Mouse (Mus musculus) embryonic facial prominence, embryonic 14.5 days (tissue): Measurements from ENCODE around the gene Utrn. TPM values are rescaled to one million over a fixed set of nuclear protein-coding genes. Genes with fewer than 3 reads are reported as not detected.

Experiments used
- ATAC-seq: fragments of 200-750 bp; cut with Nextera tagmentation; 2 replicates; pipeline ENCODE4 v1.8.0; 2017; ENCODE audit warnings: low read depth, moderate number of reproducible peaks, moderate TSS enrichment
- DNase-seq: peaks from one replicate; pipeline ENCODE4 v3.0.0-alpha.2; 2015; ENCODE audit warnings: low spot score
- H3K27ac ChIP-seq: fragments of 300-500 bp; sonication (generic); replicated peaks from 2 replicates; pipeline ENCODE4 v1.5.1; 2014; ENCODE audit warnings: low read depth, mild to moderate bottlenecking, low read length, moderate library complexity
- H3K27me3 ChIP-seq: fragments of 300-500 bp; sonication (generic); replicated peaks from 2 replicates; pipeline ENCODE4 v1.6.1; 2014; ENCODE audit warnings: low read length; ENCODE audit not compliant: control insufficient read depth, insufficient read depth
- H3K36me3 ChIP-seq: fragments of 300-500 bp; sonication (generic); 2 replicates; pipeline ENCODE4 v1.6.1; 2014; ENCODE audit warnings: low read length, mixed read lengths; ENCODE audit not compliant: control insufficient read depth, insufficient read depth
- H3K4me1 ChIP-seq: fragments of 300-500 bp; sonication (generic); 2 replicates; pipeline ENCODE4 v1.6.1; 2014; ENCODE audit warnings: antibody characterized with exemption, low read length; ENCODE audit not compliant: control insufficient read depth, insufficient read depth
- H3K4me2 ChIP-seq: fragments of 300-500 bp; sonication (generic); 2 replicates; pipeline ENCODE4 v1.6.1; 2014; ENCODE audit warnings: low read depth, mild to moderate bottlenecking, low read length, moderate library complexity, mixed read lengths
- H3K4me3 ChIP-seq: fragments of 300-500 bp; sonication (generic); 2 replicates; pipeline ENCODE4 v1.5.1; 2014; ENCODE audit warnings: low read depth, mild to moderate bottlenecking, low read length
- H3K9ac ChIP-seq: fragments of 300-500 bp; sonication (generic); 2 replicates; pipeline ENCODE4 v1.6.1; 2014; ENCODE audit warnings: low read depth, mild to moderate bottlenecking, low read length, moderate library complexity, mixed read lengths
- H3K9me3 ChIP-seq: fragments of 300-500 bp; sonication (generic); 2 replicates; pipeline ENCODE4 v1.6.1; 2016; ENCODE audit warnings: low read length; ENCODE audit not compliant: control insufficient read depth
- WGBS: fragments of 180-500 bp; shearing (Covaris S2); extraction: QIAGEN DNeasy Blood & Tissue Kit; methylation state at CpG from one replicate; pipeline ENCODE4 v1.1.7; 2014; 5-methylcytosine and 5-hydroxymethylcytosine counted together
- polyA plus RNA-seq: library from polyadenylated mRNA; unstranded; fragments of >200 nt; fragmentation: Nextera tagmentation; extraction: Ambion mirVana; gene quantifications from 2 replicates; pipeline ENCODE4 v1.2.1, GENCODE M21; 2014

Utrn gene
- polyA plus RNA-seq, 1 experiment from 2014 or later = 73.3 TPM

- Histone ChIP-seq H3K4me3 (no peak overlapping the region), H3K4me2 (no peak overlapping the region), H3K9ac (no peak overlapping the region), H3K27ac (no peak overlapping the region), H3K27me3 (no peaks in the 10 kb centered on the region), H3K4me1 (peaks cover 6% of the 10 kb centered on the region), H3K36me3 (no peaks in the 10 kb centered on the region), H3K9me3 (peaks cover 2% of the 10 kb centered on the region; the same call in 1 of the 2 replicates)
- no peak for ATAC-seq
- WGBS = 35% methylated on average over 6 of the region's 6 CpGs
- no peak for DNase-seq
Observed at GRCm38 (mm10) chr10:12792049-12792448, 77.1 kb downstream of the Utrn start.

- 47% methylated on average over 3 of the region's 3 CpGs for WGBS
- H3K27me3 ChIP-seq = no peaks in the 10 kb centered on the region
- no peak for DNase-seq
- H3K27ac ChIP-seq = no peak overlapping the region
- H3K36me3 ChIP-seq = no peaks in the 10 kb centered on the region
- ATAC-seq = no peak
- peaks cover 2% of the 10 kb centered on the region; the same call in 1 of the 2 replicates for H3K9me3 ChIP-seq
- H3K4me2 ChIP-seq = no peak overlapping the region
- no peaks in the 10 kb centered on the region for H3K4me1 ChIP-seq
- H3K9ac ChIP-seq = no peak overlapping the region
- no peak overlapping the region for H3K4me3 ChIP-seq
Observed at GRCm38 (mm10) chr10:12790881-12791280, 78.3 kb downstream of the Utrn start.

- no peaks in the 10 kb centered on the region for H3K27me3 ChIP-seq
- DNase-seq = no peak
- H3K27ac ChIP-seq = no peak overlapping the region
- 92% methylated on average over 1 of the region's 1 CpGs for WGBS
- no peaks in the 10 kb centered on the region for H3K4me1 ChIP-seq
- no peaks in the 10 kb centered on the region for H3K36me3 ChIP-seq
- H3K9me3 ChIP-seq = peaks cover 2% of the 10 kb centered on the region; the same call in 1 of the 2 replicates
- no peak overlapping the region for H3K4me3 ChIP-seq
- H3K4me2 ChIP-seq = no peak overlapping the region
- ATAC-seq = no peak
- H3K9ac ChIP-seq = no peak overlapping the region
Observed at GRCm38 (mm10) chr10:12788529-12788928, 80.6 kb downstream of the Utrn start.

DNA sequence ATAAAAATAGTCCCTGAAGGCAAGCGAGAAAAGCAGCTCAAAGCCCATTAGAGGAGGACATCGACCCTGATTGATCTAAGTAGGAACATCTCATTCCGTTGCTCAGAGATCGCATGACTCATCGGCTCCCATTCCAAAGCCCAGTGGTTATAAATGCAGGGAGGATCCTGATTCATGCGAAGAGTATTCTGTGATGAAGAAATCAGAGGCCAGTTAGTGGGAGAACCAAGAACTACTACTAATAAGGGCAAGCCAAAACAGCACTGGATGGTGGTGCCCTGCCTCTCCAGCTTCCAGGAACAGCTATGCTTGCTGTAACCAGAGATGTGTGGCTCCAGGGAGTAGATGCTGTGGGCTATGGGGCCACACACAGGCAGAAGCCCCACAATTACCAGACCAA is 81.2 kb downstream of the Utrn start:
- Histone ChIP-seq H3K27me3 (no peaks in the 10 kb centered on the region), H3K4me2 (no peak overlapping the region), H3K27ac (no peak overlapping the region), H3K9me3 (no peaks in the 10 kb centered on the region), H3K4me3 (no peak overlapping the region), H3K36me3 (no peaks in the 10 kb centered on the region), H3K4me1 (no peaks in the 10 kb centered on the region), H3K9ac (no peak overlapping the region)
- DNase-seq (peak; percentile 34), ATAC-seq (no peak; the same call in 1 of the 2 replicates)
- WGBS = 68% methylated on average over 6 of the region's 6 CpGs

- Histone ChIP-seq H3K27ac (no peak overlapping the region), H3K27me3 (no peaks in the 10 kb centered on the region), H3K4me2 (no peak overlapping the region), H3K36me3 (no peaks in the 10 kb centered on the region), H3K9me3 (no peaks in the 10 kb centered on the region), H3K4me3 (no peak overlapping the region), H3K4me1 (no peaks in the 10 kb centered on the region), H3K9ac (no peak overlapping the region)
- ATAC-seq = no peak
- 89% methylated on average over 5 of the region's 5 CpGs for WGBS
- DNase-seq = no peak
Observed at GRCm38 (mm10) chr10:12785299-12785698, 83.9 kb downstream of the Utrn start.

DNA sequence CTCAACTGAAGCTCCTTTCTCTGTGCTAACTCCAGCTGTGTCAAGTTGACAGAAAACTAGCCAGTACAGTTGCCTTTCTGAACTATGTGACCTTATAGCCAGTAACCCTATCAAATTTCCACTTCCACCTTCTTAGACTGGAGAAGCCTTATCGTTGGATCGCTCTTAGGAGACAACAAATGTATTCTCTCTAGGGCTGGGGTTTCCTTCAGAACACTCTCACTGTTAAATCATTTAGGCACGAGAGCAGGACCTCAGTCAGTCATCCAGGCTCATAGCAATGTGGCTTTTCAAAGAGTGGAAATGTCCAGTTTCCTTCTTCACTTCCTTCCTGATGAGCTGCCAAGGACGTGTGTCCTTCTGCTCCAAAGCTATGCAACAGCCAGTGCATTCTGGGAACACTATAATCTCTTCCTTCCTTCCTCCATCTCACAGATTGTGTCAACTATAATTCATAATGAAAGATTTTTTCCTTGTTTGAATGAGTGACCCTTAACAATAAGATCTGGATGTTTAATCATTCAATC is 87.7 kb downstream of the Utrn start:
- Histone ChIP-seq H3K4me1 (no peaks in the 10 kb centered on the region), H3K9me3 (no peaks in the 10 kb centered on the region), H3K4me3 (no peak overlapping the region), H3K4me2 (no peak overlapping the region), H3K27me3 (no peaks in the 10 kb centered on the region), H3K27ac (no peak overlapping the region), H3K36me3 (no peaks in the 10 kb centered on the region), H3K9ac (no peak overlapping the region)
- ATAC-seq (no peak), DNase-seq (no peak)
- 61% methylated on average over 4 of the region's 4 CpGs for WGBS

DNA sequence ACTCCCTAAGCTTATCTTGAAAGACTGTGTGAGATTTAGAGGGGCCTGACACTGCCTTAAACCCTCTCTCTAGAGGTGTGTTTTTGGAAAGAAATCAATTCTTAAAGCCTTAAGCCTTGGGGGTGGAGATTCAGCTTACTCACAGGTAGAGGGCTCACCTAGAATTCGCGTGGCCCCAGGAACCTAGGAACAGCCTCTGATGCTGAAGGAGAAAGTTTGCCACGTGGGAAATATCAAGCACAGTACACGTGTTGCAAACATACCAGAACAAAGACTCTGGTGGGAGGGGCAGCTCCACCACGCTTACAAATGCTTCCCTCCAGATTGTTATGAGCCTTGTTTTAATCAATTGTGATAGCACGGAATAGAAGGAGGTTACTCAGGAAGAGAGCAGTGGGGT is 96.0 kb downstream of the Utrn start:
- H3K36me3 ChIP-seq = no peaks in the 10 kb centered on the region
- no peaks in the 10 kb centered on the region for H3K4me1 ChIP-seq
- no peak overlapping the region for H3K4me2 ChIP-seq
- no peaks in the 10 kb centered on the region for H3K9me3 ChIP-seq
- no peak overlapping the region for H3K4me3 ChIP-seq
- no peak overlapping the region for H3K27ac ChIP-seq
- 0 out of 2 replicates have a peak overlapping the region, but pooled peaks have one; percentile 8 for H3K9ac ChIP-seq
- no peaks in the 10 kb centered on the region for H3K27me3 ChIP-seq
- ATAC-seq = peak; percentile 18; the same call in 1 of the 2 replicates
- WGBS = 27% methylated on average over 6 of the region's 6 CpGs
- DNase-seq = peak; percentile 29

DNA sequence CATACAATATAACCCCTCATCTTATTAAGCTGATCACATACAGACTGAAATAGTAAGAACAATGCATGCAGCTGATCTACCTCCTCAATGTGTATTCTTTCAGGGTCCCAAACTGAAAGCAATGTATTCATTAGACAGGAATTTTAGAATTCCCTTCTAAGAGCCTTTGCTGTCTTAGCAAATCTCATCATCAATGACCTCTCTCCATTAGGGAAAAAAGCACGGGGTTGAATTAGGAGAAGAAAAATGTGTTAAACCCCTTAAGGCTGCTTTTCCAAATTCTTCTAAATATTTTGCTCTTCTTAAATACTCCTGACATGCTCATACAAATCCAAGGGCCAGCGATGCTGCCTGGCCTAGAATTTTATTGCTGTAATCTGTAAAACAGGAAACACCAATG is 97.7 kb downstream of the Utrn start:
- no peaks in the 10 kb centered on the region for H3K4me1 ChIP-seq
- ATAC-seq (no peak), DNase-seq (no peak)
- no peaks in the 10 kb centered on the region for H3K27me3 ChIP-seq
- H3K4me3 ChIP-seq = no peak overlapping the region
- no peaks in the 10 kb centered on the region for H3K36me3 ChIP-seq
- H3K9me3 ChIP-seq = peaks cover 4% of the 10 kb centered on the region
- WGBS = 75% methylated on average over 2 of the region's 2 CpGs
- no peak overlapping the region for H3K4me2 ChIP-seq
- H3K27ac ChIP-seq = no peak overlapping the region
- no peak overlapping the region for H3K9ac ChIP-seq

- no peak overlapping the region for H3K4me2 ChIP-seq
- H3K36me3 ChIP-seq = 0 out of 2 replicates have a peak, but pooled peaks cover 7% of the 10 kb centered on the region
- peaks cover 9% of the 10 kb centered on the region for H3K9me3 ChIP-seq
- H3K27me3 ChIP-seq = no peaks in the 10 kb centered on the region
- ATAC-seq (no peak), DNase-seq (no peak)
- 67% methylated on average over 3 of the region's 3 CpGs for WGBS
- H3K27ac ChIP-seq = no peak overlapping the region
- H3K9ac ChIP-seq = no peak overlapping the region
- H3K4me3 ChIP-seq = no peak overlapping the region
- H3K4me1 ChIP-seq = peaks cover 10% of the 10 kb centered on the region
Observed at GRCm38 (mm10) chr10:12762668-12763067, 106.5 kb downstream of the Utrn start.
